Mouse (Mus musculus): ENCODE results near the gene Prr5l. TPM values are rescaled to one million over a fixed set of nuclear protein-coding genes. Genes with fewer than 3 reads are reported as not detected.
A peak's percentile ranks its signal among the peaks of the same experiment; 100 is the strongest.

Prr5l gene
- 8.7 and 11.6 TPM in 2 replicates for polyA plus RNA-seq (2015; fragmentation: Nextera tagmentation; extraction: Ambion mirVana)

GRCm38 (mm10) chr2:101882998-101883397 lies at the start of gene Prr5l:
Gene Prr5l, minus strand, starts transcription at chr2:101883027.
- H3K4me3 ChIP-seq (replicated peaks): no peak within 1 kb of the TSS
- H3K4me2 ChIP-seq: no peak within 1 kb of the TSS
- peaks cover 12% of the 10 kb centered on the region for H3K4me1 ChIP-seq
- no peaks in the 10 kb centered on the region for H3K9me3 ChIP-seq (replicated peaks)
- H3K27ac ChIP-seq (replicated peaks): no peak within 1 kb of the TSS
- no peaks in the 10 kb centered on the region for H3K27me3 ChIP-seq (replicated peaks)
- ATAC-seq (ENCODE audit: low FRiP score): no peak
- H3K36me3 ChIP-seq: no peaks in the 10 kb centered on the region
- WGBS: 14% methylated on average over 3 of the region's 3 CpGs
- no peak within 1 kb of the TSS for H3K9ac ChIP-seq (replicated peaks)

GRCm38 (mm10) chr2:101932169-101932936 lies 49.5 kb upstream of the Prr5l start:
- Histone ChIP-seq H3K9ac (replicated peaks) (no peak overlapping the region), H3K4me3 (replicated peaks) (no peak overlapping the region), H3K4me2 (no peak overlapping the region; the same call in none of the 2 replicates), H3K36me3 (no peaks in the 10 kb centered on the region), H3K4me1 (peaks cover 18% of the 10 kb centered on the region), H3K27ac (replicated peaks) (peak overlapping the region; percentile 66), H3K27me3 (replicated peaks) (no peaks in the 10 kb centered on the region), H3K9me3 (replicated peaks) (no peaks in the 10 kb centered on the region)
- ATAC-seq (ENCODE audit: low FRiP score): peak; percentile 59
- WGBS: 40% methylated on average over 14 of the region's 14 CpGs

- H3K27ac ChIP-seq (replicated peaks): no peak overlapping the region
- H3K9ac ChIP-seq (replicated peaks): no peak overlapping the region
- H3K4me2 ChIP-seq: no peak overlapping the region
- no peaks in the 10 kb centered on the region for H3K9me3 ChIP-seq (replicated peaks)
- WGBS: 45% methylated on average over 12 of the region's 12 CpGs
- H3K4me3 ChIP-seq (replicated peaks): no peak overlapping the region
- no peaks in the 10 kb centered on the region for H3K36me3 ChIP-seq
- H3K27me3 ChIP-seq (replicated peaks): no peaks in the 10 kb centered on the region
- 0 out of 2 replicates have a peak, but pooled peaks cover 2% of the 10 kb centered on the region for H3K4me1 ChIP-seq
- ATAC-seq (ENCODE audit: low FRiP score): no peak
Observed at GRCm38 (mm10) chr2:101925591-101926188, 42.9 kb upstream of the Prr5l start.

GRCm38 (mm10) chr2:101925183-101925582 lies 42.4 kb upstream of the Prr5l start:
- no peaks in the 10 kb centered on the region for H3K9me3 ChIP-seq (replicated peaks)
- 61% methylated on average over 3 of the region's 3 CpGs for WGBS
- ATAC-seq (ENCODE audit: low FRiP score): no peak
- H3K4me2 ChIP-seq: no peak overlapping the region
- H3K4me1 ChIP-seq: peaks cover 7% of the 10 kb centered on the region
- H3K9ac ChIP-seq (replicated peaks): no peak overlapping the region
- no peaks in the 10 kb centered on the region for H3K27me3 ChIP-seq (replicated peaks)
- no peak overlapping the region for H3K27ac ChIP-seq (replicated peaks)
- no peaks in the 10 kb centered on the region for H3K36me3 ChIP-seq
- no peak overlapping the region for H3K4me3 ChIP-seq (replicated peaks)

GRCm38 (mm10) chr2:101923181-101923580 lies 40.4 kb upstream of the Prr5l start:
- WGBS: 80% methylated on average over 4 of the region's 4 CpGs
- no peaks in the 10 kb centered on the region for H3K36me3 ChIP-seq
- no peaks in the 10 kb centered on the region for H3K27me3 ChIP-seq (replicated peaks)
- H3K4me1 ChIP-seq: peaks cover 12% of the 10 kb centered on the region
- H3K27ac ChIP-seq (replicated peaks): no peak overlapping the region
- ATAC-seq (ENCODE audit: low FRiP score): no peak
- H3K4me3 ChIP-seq (replicated peaks): no peak overlapping the region
- no peaks in the 10 kb centered on the region for H3K9me3 ChIP-seq (replicated peaks)
- no peak overlapping the region for H3K9ac ChIP-seq (replicated peaks)
- H3K4me2 ChIP-seq: no peak overlapping the region

- ATAC-seq (ENCODE audit: low FRiP score): no peak
- H3K27me3 ChIP-seq (replicated peaks): no peaks in the 10 kb centered on the region
- H3K27ac ChIP-seq (replicated peaks): no peak overlapping the region
- no peak overlapping the region for H3K9ac ChIP-seq (replicated peaks)
- no peak overlapping the region for H3K4me2 ChIP-seq
- H3K4me1 ChIP-seq: peaks cover 12% of the 10 kb centered on the region
- no peaks in the 10 kb centered on the region for H3K36me3 ChIP-seq
- H3K9me3 ChIP-seq (replicated peaks): no peaks in the 10 kb centered on the region
- WGBS: over 99% methylated on average over 4 of the region's 4 CpGs
- H3K4me3 ChIP-seq (replicated peaks): no peak overlapping the region
Observed at GRCm38 (mm10) chr2:101922302-101922701, 39.5 kb upstream of the Prr5l start.

GRCm38 (mm10) chr2:101920136-101920554 lies 37.3 kb upstream of the Prr5l start:
- H3K27me3 ChIP-seq (replicated peaks): no peaks in the 10 kb centered on the region
- no peak overlapping the region for H3K9ac ChIP-seq (replicated peaks)
- H3K4me3 ChIP-seq (replicated peaks): no peak overlapping the region
- 26% methylated on average over 2 of the region's 2 CpGs for WGBS
- H3K9me3 ChIP-seq (replicated peaks): no peaks in the 10 kb centered on the region
- peaks cover 12% of the 10 kb centered on the region for H3K4me1 ChIP-seq
- ATAC-seq (ENCODE audit: low FRiP score): peak; percentile 82
- H3K4me2 ChIP-seq: no peak overlapping the region
- H3K27ac ChIP-seq (replicated peaks): peak overlapping the region; percentile 62
- no peaks in the 10 kb centered on the region for H3K36me3 ChIP-seq

- WGBS: 71% methylated on average over 7 of the region's 7 CpGs
- no peak for ATAC-seq (ENCODE audit: low FRiP score)
- no peak overlapping the region for H3K27ac ChIP-seq (replicated peaks)
Observed at GRCm38 (mm10) chr2:101918518-101918917, 35.7 kb upstream of the Prr5l start.

GRCm38 (mm10) chr2:101909326-101910080 lies 26.7 kb upstream of the Prr5l start:
- Histone ChIP-seq H3K9me3 (replicated peaks) (no peaks in the 10 kb centered on the region), H3K4me1 (peaks cover 14% of the 10 kb centered on the region), H3K36me3 (no peaks in the 10 kb centered on the region; the same call in 1 of the 2 replicates), H3K27ac (replicated peaks) (no peak overlapping the region), H3K4me3 (replicated peaks) (no peak overlapping the region), H3K27me3 (replicated peaks) (no peaks in the 10 kb centered on the region), H3K4me2 (no peak overlapping the region), H3K9ac (replicated peaks) (no peak overlapping the region)
- ATAC-seq (ENCODE audit: low FRiP score): no peak
- 81% methylated on average over 15 of the region's 15 CpGs for WGBS

More at GRCm38 (mm10) chr2:101918518-101918917, 35.7 kb upstream of the Prr5l start:
- Histone ChIP-seq H3K9me3 (replicated peaks) (no peaks in the 10 kb centered on the region), H3K4me3 (replicated peaks) (no peak overlapping the region), H3K9ac (replicated peaks) (no peak overlapping the region), H3K4me1 (peaks cover 12% of the 10 kb centered on the region), H3K4me2 (no peak overlapping the region), H3K27me3 (replicated peaks) (no peaks in the 10 kb centered on the region), H3K36me3 (no peaks in the 10 kb centered on the region)

- Histone ChIP-seq H3K27ac (replicated peaks) (no peak overlapping the region), H3K4me1 (peaks cover 14% of the 10 kb centered on the region), H3K9me3 (replicated peaks) (no peaks in the 10 kb centered on the region), H3K36me3 (no peaks in the 10 kb centered on the region; the same call in 1 of the 2 replicates), H3K4me2 (no peak overlapping the region), H3K4me3 (replicated peaks) (no peak overlapping the region), H3K9ac (replicated peaks) (no peak overlapping the region), H3K27me3 (replicated peaks) (no peaks in the 10 kb centered on the region)
- ATAC-seq (ENCODE audit: low FRiP score): no peak
- WGBS: 67% methylated on average over 13 of the region's 13 CpGs
Observed at GRCm38 (mm10) chr2:101908773-101909172, 25.9 kb upstream of the Prr5l start.

- Histone ChIP-seq H3K4me2 (no peak overlapping the region), H3K27me3 (replicated peaks) (no peaks in the 10 kb centered on the region), H3K36me3 (no peaks in the 10 kb centered on the region; the same call in 1 of the 2 replicates), H3K4me3 (replicated peaks) (no peak overlapping the region), H3K27ac (replicated peaks) (no peak overlapping the region), H3K4me1 (peaks cover 14% of the 10 kb centered on the region), H3K9me3 (replicated peaks) (no peaks in the 10 kb centered on the region), H3K9ac (replicated peaks) (no peak overlapping the region)
- ATAC-seq (ENCODE audit: low FRiP score): 0 out of 2 replicates have a peak, but pooled peaks have one; percentile 15
- 69% methylated on average over 10 of the region's 10 CpGs for WGBS
Observed at GRCm38 (mm10) chr2:101907386-101908022, 24.7 kb upstream of the Prr5l start.
